Mouse (Mus musculus): ENCODE results near the gene Arhgap10.

The Arhgap10 gene

GRCm38 (mm10) chr8:77486749-77487148 lies 31.0 kb downstream of the Arhgap10 start:
- DNase-seq (ENCODE audit: low spot score in 2 of 2): no peak

GRCm38 (mm10) chr8:77484817-77485216 lies 32.9 kb downstream of the Arhgap10 start:
- no peak for DNase-seq (ENCODE audit: low spot score in 2 of 2)

DNA sequence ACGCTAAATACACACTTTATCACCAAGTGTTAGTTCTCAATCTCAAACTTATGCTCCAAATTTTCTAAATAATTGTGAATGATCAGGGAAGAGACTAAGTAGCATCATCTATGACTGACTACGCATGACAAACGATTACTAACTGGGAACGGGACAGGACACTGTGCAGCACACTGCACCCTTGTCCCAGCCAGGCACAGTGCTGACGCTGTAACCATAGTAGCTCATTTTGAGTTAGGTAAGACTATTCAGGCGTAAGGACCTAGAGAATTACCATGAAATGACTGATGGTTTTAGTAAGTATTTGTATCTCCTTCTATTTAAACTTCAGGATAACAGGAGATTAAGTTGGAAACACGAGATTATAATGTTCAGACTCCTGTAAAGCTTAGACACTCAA lies 33.5 kb downstream of the Arhgap10 start:
- no peak for DNase-seq (ENCODE audit: low spot score in 2 of 2)

GRCm38 (mm10) chr8:77483676-77484075 lies 34.1 kb downstream of the Arhgap10 start:
- DNase-seq (ENCODE audit: low spot score in 2 of 2): peak; percentile 63 to 75

- no peak for DNase-seq (ENCODE audit: low spot score in 2 of 2)
These were observed 36.0 kb downstream of the Arhgap10 start for GRCm38 (mm10) chr8:77481791-77482190.

DNA sequence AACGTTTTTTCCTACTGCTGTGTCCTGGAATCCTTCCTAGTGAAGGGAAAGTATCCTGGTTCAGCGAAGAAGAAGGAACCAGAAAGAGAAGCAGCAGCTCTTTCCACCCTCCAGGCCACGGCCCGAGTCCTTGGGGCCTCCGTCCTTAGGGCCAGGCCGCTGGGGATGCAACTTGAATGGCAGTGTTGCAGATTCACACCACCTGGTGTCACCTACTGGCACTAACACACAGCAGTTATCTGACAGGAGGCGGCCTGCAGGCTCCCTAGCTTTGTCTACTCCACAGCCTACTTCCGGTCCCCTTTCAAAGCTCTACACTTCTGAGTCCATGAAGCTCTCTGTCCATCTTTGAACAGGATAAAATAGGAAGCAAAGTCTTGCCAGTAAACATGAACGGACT lies 37.8 kb downstream of the Arhgap10 start:
- DNase-seq (ENCODE audit: low spot score in 2 of 2): no peak

DNA sequence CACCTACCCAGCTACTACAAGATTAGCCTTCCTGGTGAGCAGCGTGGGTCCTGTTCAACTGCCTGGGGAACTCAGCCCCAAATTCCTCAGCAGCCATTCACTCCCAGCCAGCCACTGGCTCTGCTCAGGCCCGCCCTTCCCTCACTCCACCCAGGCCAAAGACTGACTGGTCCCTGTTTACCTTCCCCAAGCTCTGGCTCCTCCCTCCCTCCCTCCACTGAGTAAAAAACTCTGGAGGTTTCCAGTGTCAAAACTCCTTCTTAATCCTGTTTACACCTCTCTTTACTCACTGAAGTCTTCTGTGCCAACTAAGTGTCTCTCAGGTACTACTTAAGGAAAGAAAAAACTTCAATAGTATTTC lies 38.9 kb downstream of the Arhgap10 start:
- DNase-seq (ENCODE audit: low spot score in 2 of 2): no peak

- DNase-seq (ENCODE audit: low spot score in 2 of 2): no peak
These were observed 39.4 kb downstream of the Arhgap10 start for GRCm38 (mm10) chr8:77478155-77478912.

- DNase-seq (ENCODE audit: low spot score in 2 of 2): no peak
These were observed 40.1 kb downstream of the Arhgap10 start for GRCm38 (mm10) chr8:77477684-77478083.

- no peak for DNase-seq (ENCODE audit: low spot score in 2 of 2)
These were observed 43.1 kb downstream of the Arhgap10 start for GRCm38 (mm10) chr8:77474614-77475013.

- no peak for DNase-seq (ENCODE audit: low spot score in 2 of 2)
These were observed 44.0 kb downstream of the Arhgap10 start for GRCm38 (mm10) chr8:77473773-77474172.

DNA sequence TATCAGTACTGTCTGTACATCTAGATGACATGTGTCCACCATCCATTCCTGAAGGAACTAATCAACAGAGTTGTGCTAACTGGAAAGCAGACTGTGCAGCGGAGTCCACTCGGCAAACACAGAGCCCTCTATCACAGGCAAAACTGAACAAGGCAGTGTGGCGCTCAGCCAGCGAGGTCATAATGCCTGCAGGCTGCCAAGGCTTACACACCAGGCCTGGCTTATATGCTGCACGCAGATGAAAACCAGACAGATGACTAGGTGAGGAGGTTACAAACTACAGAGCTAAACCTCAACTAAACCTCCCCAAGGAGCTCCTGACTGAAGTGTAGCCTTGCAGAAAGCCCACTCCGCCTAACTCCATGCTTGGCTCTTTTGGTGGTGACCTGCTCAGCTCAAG lies 44.4 kb downstream of the Arhgap10 start:
- DNase-seq (ENCODE audit: low spot score in 2 of 2): no peak

DNA sequence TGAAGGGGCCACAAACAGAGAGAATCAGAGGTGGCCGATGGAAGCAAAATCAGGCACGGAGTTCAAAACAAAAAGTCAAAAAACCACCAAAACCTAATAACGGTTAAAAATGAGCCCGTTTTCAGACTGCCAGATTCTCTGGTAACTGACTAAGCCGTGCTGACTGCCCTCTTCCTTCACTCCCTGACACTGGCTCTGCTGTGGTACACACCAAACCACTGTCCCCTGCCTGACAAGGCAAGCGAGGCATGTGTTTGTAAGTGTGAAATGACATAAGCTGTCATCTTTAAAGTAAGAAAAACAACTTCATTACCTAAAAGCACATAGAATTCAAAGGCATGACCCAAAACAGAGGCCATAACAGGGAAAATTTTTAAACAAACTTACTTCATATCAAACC lies 56.4 kb downstream of the Arhgap10 start:
- DNase-seq (ENCODE audit: low spot score in 2 of 2): peak; percentile 65 to 81

DNA sequence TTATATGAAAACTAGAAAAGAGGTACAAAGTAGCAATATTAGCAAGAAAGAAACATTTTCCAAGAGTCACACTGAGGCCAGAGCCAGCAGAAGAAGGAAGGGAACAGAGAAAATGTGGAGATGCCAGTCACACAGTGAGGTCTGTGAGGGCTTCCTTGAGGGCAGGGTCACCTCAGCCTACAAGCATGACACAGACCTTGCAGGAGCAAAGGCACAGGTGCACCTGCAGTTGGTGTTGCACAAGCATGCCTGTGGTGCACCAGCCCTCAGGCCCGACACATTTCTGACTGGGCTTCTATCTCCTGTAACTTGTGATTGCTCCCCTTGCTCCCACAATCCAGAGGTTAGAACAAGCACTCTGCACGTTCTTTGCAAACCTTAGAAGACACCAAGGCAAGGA lies 57.4 kb downstream of the Arhgap10 start:
- no peak for DNase-seq (ENCODE audit: low spot score in 2 of 2)

- no peak for DNase-seq (ENCODE audit: low spot score in 2 of 2)
These were observed 58.1 kb downstream of the Arhgap10 start for GRCm38 (mm10) chr8:77459696-77460095.

DNA sequence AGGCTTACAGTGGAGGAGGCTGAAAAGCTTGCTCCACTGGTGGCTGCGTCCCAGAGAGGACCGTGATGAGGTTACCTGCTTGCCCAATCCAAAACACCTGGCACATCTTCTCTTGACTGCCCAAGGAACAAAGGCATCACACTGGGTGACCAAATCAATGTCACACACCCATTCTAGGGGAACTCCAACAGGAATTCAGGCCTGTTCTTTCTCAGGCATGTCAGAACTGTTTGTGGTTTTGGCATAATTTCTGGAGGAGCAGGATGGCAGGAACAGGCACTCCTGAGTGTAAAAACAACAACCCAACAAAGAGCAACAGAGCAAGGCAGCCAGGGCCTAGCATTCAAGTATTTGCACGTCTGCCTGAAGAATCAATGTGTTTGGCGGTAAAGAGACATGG lies 59.2 kb downstream of the Arhgap10 start:
- no peak for DNase-seq (ENCODE audit: low spot score in 2 of 2)

- DNase-seq (ENCODE audit: low spot score in 2 of 2): no peak
These were observed 61.5 kb downstream of the Arhgap10 start for GRCm38 (mm10) chr8:77456263-77456662.

- DNase-seq (ENCODE audit: low spot score in 2 of 2): no peak
These were observed 63.9 kb downstream of the Arhgap10 start for GRCm38 (mm10) chr8:77453836-77454235.

DNA sequence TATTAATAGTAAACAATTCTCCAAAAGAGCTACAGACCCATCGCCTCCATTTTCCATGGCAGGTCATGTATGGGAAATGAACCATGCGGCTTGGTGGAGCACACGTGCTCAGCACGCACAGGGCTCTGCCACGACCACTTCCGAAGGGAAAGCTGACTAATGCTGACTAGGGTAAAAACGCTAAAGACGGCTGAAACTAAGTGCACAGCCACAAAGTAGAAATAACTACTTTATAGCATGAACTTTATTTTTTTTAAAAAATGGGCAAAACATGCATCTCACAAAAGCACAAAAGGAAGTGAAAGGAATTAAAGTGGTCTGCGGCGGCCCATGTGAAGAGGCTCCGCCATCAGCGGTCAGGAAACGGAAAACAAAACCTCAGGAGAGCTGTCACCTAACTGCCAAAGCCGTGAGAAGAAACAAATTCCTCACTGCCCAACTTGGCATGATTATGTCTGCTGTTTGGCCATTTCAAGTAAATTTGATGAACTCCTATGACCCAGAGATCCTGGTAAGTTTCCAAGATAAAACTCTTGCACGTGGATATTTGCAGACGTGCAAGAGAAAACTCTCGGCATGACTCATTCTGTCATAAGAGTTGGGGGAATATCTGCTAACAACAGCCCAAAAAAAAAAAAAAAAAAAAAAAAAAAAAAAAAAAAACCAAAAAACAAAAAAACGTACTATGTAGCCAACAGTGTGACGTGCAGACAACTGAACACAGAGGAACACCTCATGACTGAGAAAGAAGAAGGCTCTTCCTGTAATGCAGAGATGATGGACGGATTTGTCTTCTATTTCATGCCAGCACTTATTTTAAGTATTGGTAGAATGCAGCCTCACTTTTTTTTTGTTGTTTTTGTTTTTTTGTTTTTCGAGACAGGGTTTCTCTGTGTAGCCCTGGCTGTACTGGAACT lies 66.0 kb downstream of the Arhgap10 start:
- DNase-seq (ENCODE audit: low spot score in 2 of 2): peak; percentile 42 to 67

GRCm38 (mm10) chr8:77451052-77451451 lies 66.7 kb downstream of the Arhgap10 start:
- no peak for DNase-seq (ENCODE audit: low spot score in 2 of 2)

GRCm38 (mm10) chr8:77446294-77446693 lies 71.5 kb downstream of the Arhgap10 start:
- no peak for DNase-seq (ENCODE audit: low spot score in 2 of 2)

GRCm38 (mm10) chr8:77445642-77446041 lies 72.1 kb downstream of the Arhgap10 start:
- DNase-seq (ENCODE audit: low spot score in 2 of 2): no peak
